Mouse (Mus musculus) heart, embryonic 15.5 days (tissue): ENCODE data around the gene Cdk5. TPM values are rescaled to one million over a fixed set of nuclear protein-coding genes. Genes with fewer than 3 reads are reported as not detected.
A peak's percentile ranks its signal among the peaks of the same experiment; 100 is the strongest.

Experiments
- ATAC-seq: fragments of 200-750 bp; cut with Nextera tagmentation; replicated peaks from 2 replicates; pipeline ENCODE4 v1.8.0; 2017; ENCODE audit warnings: low read depth, moderate TSS enrichment; ENCODE audit not compliant: insufficient number of reproducible peaks, insufficient read depth, low FRiP score
- H3K27ac ChIP-seq: fragments of 300-500 bp; sonication (generic); 2 replicates; pipeline ENCODE4 v1.5.1; 2015; ENCODE audit warnings: mild to moderate bottlenecking, inconsistent platforms
- H3K27me3 ChIP-seq: fragments of 300-500 bp; sonication (generic); 2 replicates; pipeline ENCODE4 v1.6.1; 2015; ENCODE audit warnings: inconsistent platforms
- H3K36me3 ChIP-seq: fragments of 300-500 bp; sonication (generic); 2 replicates; pipeline ENCODE4 v1.6.1; 2015; ENCODE audit warnings: mild to moderate bottlenecking, inconsistent platforms
- H3K4me1 ChIP-seq: fragments of 300-500 bp; sonication (generic); replicated peaks from 2 replicates; pipeline ENCODE4 v1.6.1; 2015; ENCODE audit warnings: inconsistent platforms
- H3K4me2 ChIP-seq: fragments of 300-500 bp; sonication (generic); 2 replicates; pipeline ENCODE4 v1.6.1; 2015; ENCODE audit warnings: inconsistent platforms, mild to moderate bottlenecking, moderate library complexity
- H3K4me3 ChIP-seq: fragments of 300-500 bp; sonication (generic); 2 replicates; pipeline ENCODE4 v1.5.1; 2015; ENCODE audit warnings: mild to moderate bottlenecking, inconsistent platforms
- H3K9ac ChIP-seq: fragments of 300-500 bp; sonication (generic); 2 replicates; pipeline ENCODE4 v1.6.1; 2015; ENCODE audit warnings: mild to moderate bottlenecking, inconsistent platforms
- H3K9me3 ChIP-seq: fragments of 300-500 bp; sonication (generic); replicated peaks from 2 replicates; pipeline ENCODE4 v1.6.1; 2016; ENCODE audit warnings: inconsistent platforms
- WGBS: fragments of 180-500 bp; shearing (Covaris S2); methylation state at CpG from one replicate; pipeline ENCODE4 v1.1.7; 2015; ENCODE audit warnings: mixed read lengths; 5-methylcytosine and 5-hydroxymethylcytosine counted together
- polyA plus RNA-seq: library from polyadenylated mRNA; unstranded; fragments of >200 nt; fragmentation: Nextera tagmentation; extraction: Ambion mirVana; gene quantifications from 2 replicates; pipeline ENCODE4 v1.2.1, GENCODE M21; 2015

Gene Cdk5
- polyA plus RNA-seq, 1 experiment from 2014 or later = 27.5 TPM

DNA sequence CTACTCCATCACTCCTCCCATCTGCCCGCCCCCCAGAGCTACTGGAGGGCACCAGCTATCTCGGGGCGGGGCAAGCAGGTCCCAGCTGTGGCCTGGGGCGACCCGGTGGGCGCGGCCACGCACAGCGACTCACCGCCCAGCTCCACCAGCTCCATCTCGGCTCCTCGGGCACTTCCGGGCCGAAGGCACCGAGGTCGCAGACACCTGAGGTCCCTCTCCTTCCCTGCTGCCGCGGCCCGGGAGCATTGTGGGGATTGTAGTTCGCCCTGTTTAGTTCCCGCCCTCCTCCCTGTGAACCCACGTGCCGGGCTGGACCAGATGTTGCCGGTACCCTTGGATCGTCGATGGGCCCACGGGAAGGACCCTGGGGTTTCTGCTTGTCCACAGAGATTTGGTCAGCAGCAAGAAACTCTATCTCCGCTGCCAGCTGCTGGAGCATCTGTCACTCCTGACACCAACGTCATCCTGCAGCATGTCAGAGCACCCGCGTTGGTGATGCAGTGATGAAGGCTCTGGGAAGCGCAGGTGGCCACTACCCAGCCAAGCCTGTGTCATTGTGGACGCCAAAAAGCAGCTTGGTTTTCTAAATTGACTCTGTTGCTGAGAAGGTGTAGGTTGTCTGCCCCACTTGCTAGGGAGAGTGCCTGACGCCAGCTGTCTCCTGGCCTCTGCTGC lies 24.4 kb upstream of the Cdk5 start, which contains the start of gene Tmub1:
TSS of gene Tmub1 (minus strand) at position 231 of the 675 bp plus-strand sequence.
- no peaks in the 10 kb centered on the region for H3K9me3 ChIP-seq
- peak; percentile 33 for ATAC-seq
- H3K27ac ChIP-seq = peak within 1 kb of the TSS; percentile 72
- H3K4me3 ChIP-seq = peak within 1 kb of the TSS; percentile 75
- 3% methylated on average over 34 of the region's 34 CpGs for WGBS
- H3K36me3 ChIP-seq = peaks cover 9% of the 10 kb centered on the region; the same call in 1 of the 2 replicates
- peak within 1 kb of the TSS; percentile 89 for H3K4me2 ChIP-seq
- peak within 1 kb of the TSS; percentile 70 for H3K9ac ChIP-seq
- H3K4me1 ChIP-seq = peaks cover 44% of the 10 kb centered on the region
- no peaks in the 10 kb centered on the region for H3K27me3 ChIP-seq

DNA sequence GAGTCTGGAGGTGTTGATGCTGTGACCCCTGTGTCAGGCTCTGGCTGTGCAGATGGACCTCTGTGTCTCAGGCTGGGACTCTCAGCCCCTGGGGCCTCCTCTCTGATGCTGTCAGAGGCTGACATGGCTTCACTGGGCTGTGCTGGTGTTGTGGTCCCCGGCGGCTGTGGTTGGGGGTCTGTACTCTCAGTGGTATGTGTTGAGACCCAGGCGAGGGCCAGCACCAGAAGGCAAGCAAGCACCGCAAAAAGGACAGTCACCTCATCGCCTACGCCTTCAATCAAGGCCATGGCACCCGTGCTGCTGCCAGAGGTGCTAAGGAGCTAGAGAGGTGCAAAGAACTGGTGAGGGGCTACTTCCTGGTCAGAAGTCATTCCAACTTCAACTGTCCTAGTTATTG lies 23.3 kb upstream of the Cdk5 start:
- 90% methylated on average over 7 of the region's 7 CpGs for WGBS
- no peak overlapping the region for H3K27ac ChIP-seq
- H3K27me3 ChIP-seq = no peaks in the 10 kb centered on the region
- H3K9me3 ChIP-seq = no peaks in the 10 kb centered on the region
- ATAC-seq = no peak
- peaks cover 47% of the 10 kb centered on the region for H3K4me1 ChIP-seq
- H3K4me3 ChIP-seq = peak overlapping the region; percentile 75; the same call in 1 of the 2 replicates
- H3K4me2 ChIP-seq = no peak overlapping the region; the same call in 1 of the 2 replicates
- no peak overlapping the region for H3K9ac ChIP-seq
- peaks cover 17% of the 10 kb centered on the region; the same call in 1 of the 2 replicates for H3K36me3 ChIP-seq

DNA sequence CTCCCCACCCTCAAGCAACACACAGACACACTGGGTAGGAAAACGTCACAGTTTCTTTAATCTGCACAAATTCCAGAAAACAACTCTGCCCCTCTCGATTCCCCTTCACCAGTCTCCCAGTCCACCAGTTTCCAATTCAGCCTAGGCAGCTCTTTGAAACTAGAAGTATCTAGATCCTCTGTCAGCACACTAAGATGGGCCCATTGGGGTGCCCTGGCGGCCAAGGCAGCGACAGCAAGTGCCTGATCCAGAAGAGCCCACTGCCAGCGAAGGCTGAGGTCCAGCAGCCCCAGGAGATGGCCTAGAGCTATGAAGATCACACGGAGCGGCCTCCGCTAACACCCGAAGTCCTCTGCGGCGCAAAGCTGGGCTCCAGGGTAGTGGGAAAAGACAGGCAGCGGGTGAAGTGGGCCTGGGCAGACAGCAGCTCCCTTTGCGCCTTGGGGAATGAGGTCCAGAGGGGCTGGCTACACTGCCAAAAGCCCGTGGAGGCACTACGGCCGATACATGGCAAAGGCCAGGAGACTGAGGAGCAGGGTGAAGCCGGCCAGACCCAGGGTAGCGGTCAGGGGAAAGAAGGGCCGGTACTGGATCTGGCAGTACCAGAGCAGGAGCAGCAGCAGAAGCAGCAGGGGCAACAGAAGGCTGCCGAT lies 22.2 kb upstream of the Cdk5 start:
- Histone ChIP-seq H3K27me3 (no peaks in the 10 kb centered on the region), H3K36me3 (peaks cover 27% of the 10 kb centered on the region; the same call in 1 of the 2 replicates), H3K9ac (peak overlapping the region; percentile 92; the same call in 1 of the 2 replicates), H3K9me3 (no peaks in the 10 kb centered on the region), H3K4me3 (peak overlapping the region; percentile 82), H3K27ac (peak overlapping the region; percentile 95), H3K4me2 (peak overlapping the region; percentile 86), H3K4me1 (peaks cover 42% of the 10 kb centered on the region)
- ATAC-seq = no peak
- WGBS = 53% methylated on average over 20 of the region's 20 CpGs

DNA sequence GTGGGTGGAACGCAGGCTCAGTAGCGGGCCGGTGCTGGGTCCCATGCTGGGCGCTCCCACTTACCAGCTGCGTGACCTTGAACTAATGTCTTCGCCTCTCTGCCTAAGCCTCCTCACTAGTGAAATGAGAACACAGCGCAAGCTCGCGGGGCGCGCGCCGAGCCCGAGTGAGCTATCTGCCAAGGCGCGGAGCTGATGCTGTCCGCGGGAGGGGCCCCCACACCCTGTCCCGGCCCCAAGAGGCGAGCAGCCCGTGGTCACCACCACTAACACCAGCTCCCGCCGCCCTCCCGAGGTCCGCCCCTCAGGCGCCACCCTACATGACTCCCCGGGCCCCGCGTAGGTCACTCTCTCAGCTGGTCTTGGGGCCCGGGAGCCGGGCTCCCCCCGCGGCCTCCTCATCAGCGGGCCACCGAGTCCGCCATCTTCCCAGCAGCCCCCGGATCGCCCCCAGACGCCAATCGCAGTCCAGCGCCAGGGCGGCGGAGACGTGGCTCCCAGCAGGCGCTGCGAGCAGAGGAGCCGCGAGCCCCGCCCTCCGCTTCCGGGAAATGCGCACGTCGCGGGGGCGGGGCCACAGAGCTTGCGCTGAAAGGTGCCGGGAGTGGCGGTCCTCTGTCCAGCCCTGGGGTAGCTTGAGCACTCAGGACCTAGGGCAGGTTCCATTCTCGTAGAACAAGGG lies 21.6 kb upstream of the Cdk5 start, which contains the start of gene Fastk:
TSS of gene Fastk (minus strand) at position 542 of the 682 bp plus-strand sequence.
- peak within 1 kb of the TSS; percentile 82 for H3K4me3 ChIP-seq
- no peaks in the 10 kb centered on the region for H3K9me3 ChIP-seq
- peak; percentile 85 for ATAC-seq
- peak within 1 kb of the TSS; percentile 92 for H3K9ac ChIP-seq
- H3K27ac ChIP-seq = peak within 1 kb of the TSS; percentile 95
- no peaks in the 10 kb centered on the region for H3K27me3 ChIP-seq
- peaks cover 42% of the 10 kb centered on the region for H3K4me1 ChIP-seq
- WGBS = under 1% methylated on average over 60 of the region's 60 CpGs
- peaks cover 30% of the 10 kb centered on the region; the same call in 1 of the 2 replicates for H3K36me3 ChIP-seq
- H3K4me2 ChIP-seq = peak within 1 kb of the TSS; percentile 86

DNA sequence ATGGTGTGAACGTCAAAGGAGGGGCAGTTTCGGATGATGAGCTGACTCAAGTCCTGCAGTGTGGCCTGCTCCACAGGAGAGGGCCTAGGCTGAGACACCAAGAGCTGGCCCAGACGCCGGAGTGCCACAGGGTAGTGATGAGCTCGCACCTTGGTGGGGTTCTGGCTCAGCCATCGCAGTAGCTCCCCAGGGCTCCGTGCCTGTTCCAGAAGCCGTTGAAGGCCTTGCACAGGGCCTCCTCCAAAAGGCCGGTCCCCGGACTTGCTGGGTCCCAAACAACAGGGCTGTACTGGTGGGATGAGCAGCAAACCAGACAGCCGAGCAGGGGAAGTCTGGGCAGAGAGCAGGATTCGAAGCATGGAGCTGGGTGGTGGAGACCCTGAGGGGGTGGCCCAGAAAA lies 20.6 kb upstream of the Cdk5 start:
- Histone ChIP-seq H3K9me3 (no peaks in the 10 kb centered on the region), H3K4me1 (peaks cover 42% of the 10 kb centered on the region), H3K9ac (peak overlapping the region; percentile 92), H3K27ac (peak overlapping the region; percentile 95), H3K4me2 (peak overlapping the region; percentile 86), H3K4me3 (peak overlapping the region; percentile 82), H3K27me3 (no peaks in the 10 kb centered on the region), H3K36me3 (peaks cover 39% of the 10 kb centered on the region)
- WGBS = 82% methylated on average over 12 of the region's 12 CpGs
- no peak for ATAC-seq

DNA sequence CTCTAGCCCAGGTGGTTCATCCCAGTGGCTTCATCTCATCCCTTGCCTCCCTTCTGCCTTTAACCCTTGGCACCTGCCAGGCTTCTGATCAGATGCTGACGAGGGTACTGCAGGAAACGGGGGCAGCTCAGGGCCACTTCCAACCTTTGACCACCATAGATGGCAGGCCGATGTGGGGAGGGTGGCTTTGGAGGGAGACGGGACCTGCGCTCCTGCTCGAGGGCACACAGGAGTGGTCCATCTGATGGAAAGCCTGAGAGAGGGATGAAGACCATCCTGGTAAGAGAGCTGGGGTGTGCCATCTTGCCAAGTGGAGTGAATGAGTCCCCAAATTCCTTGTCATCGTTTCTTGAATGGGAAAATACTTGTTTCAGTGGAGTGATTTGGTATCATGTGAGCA lies 19.9 kb upstream of the Cdk5 start:
- Histone ChIP-seq H3K4me2 (no peak overlapping the region), H3K9ac (no peak overlapping the region), H3K27ac (no peak overlapping the region), H3K4me1 (peaks cover 42% of the 10 kb centered on the region), H3K27me3 (no peaks in the 10 kb centered on the region), H3K36me3 (peaks cover 46% of the 10 kb centered on the region), H3K9me3 (no peaks in the 10 kb centered on the region), H3K4me3 (no peak overlapping the region)
- whole genome bisulfite sequencing = 87% methylated on average over 7 of the region's 7 CpGs
- ATAC-seq = no peak

DNA sequence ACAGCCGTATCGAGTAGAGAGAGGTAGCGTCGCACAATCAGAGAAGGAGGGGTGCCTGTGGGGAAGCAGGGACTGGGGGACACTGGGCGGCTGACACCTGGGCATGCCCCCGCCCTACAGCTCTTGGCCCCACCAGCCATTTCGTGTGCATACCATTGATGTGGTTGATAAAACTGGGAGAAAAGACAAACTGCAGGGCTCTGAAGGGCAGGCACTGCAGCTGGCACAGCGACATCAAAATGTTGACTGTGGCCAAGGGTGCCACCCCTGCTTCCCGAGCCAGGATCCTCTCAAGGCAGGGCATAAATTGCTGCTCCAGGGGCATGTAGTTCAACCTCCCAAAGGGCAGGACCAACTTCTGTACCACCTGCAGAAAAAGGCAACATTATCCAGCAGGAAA lies 18.7 kb upstream of the Cdk5 start:
- WGBS = 81% methylated on average over 9 of the region's 9 CpGs
- Histone ChIP-seq H3K27me3 (no peaks in the 10 kb centered on the region), H3K9ac (no peak overlapping the region), H3K36me3 (peaks cover 57% of the 10 kb centered on the region), H3K4me2 (no peak overlapping the region), H3K9me3 (no peaks in the 10 kb centered on the region), H3K27ac (no peak overlapping the region), H3K4me3 (no peak overlapping the region), H3K4me1 (peaks cover 31% of the 10 kb centered on the region)
- no peak for ATAC-seq

DNA sequence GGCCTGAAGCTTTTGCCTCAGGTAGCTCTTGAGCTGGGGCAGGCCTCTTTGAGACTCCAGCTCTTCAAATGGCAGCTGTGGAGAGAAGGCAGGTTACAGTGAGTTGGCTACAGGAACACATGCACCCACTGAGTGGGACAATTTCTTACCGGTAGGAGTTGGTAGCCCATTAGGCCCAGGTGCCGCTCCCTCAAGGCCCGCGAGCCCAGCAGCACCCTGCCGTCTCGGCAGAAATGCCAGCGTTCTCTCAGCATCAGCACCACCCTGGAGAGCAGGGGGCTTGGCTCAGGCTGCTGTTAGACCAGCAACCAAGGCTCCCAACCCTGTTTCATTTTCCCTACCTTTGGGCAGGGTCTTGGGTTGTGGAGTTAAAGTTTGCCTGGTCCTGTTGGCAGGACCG lies 17.9 kb upstream of the Cdk5 start:
- no peak overlapping the region for H3K27ac ChIP-seq
- no peak overlapping the region for H3K4me3 ChIP-seq
- no peak overlapping the region for H3K9ac ChIP-seq
- H3K4me2 ChIP-seq = no peak overlapping the region
- H3K4me1 ChIP-seq = peaks cover 27% of the 10 kb centered on the region
- H3K9me3 ChIP-seq = no peaks in the 10 kb centered on the region
- no peaks in the 10 kb centered on the region for H3K27me3 ChIP-seq
- 88% methylated on average over 8 of the region's 8 CpGs for WGBS
- no peak for ATAC-seq
- peaks cover 62% of the 10 kb centered on the region for H3K36me3 ChIP-seq

DNA sequence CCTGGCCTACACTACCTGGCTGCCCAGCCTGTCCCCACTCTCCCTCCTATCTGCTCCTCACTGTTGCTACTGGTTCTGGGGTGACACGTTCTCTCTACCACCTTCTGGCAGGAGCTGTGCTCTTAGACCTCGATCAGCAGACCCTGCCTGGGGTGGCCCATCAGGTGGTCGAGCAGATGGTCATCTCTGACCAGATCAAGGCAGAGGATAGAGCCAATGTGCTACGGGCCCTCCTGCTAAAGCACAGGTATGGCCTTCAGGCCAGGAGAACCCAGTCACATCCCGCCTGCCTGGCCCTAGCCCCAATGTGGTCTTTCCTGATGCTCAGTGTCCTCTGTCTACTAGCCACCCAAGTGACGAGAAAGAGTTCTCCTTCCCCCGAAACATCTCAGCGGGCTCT lies 10.7 kb upstream of the Cdk5 start:
- H3K27ac ChIP-seq = no peak overlapping the region
- no peaks in the 10 kb centered on the region for H3K27me3 ChIP-seq
- no peaks in the 10 kb centered on the region for H3K9me3 ChIP-seq
- H3K4me2 ChIP-seq = no peak overlapping the region
- H3K36me3 ChIP-seq = peaks cover 90% of the 10 kb centered on the region
- no peak overlapping the region for H3K9ac ChIP-seq
- H3K4me1 ChIP-seq = peaks cover 7% of the 10 kb centered on the region; the same call in 1 of the 2 replicates
- no peak overlapping the region for H3K4me3 ChIP-seq
- 84% methylated on average over 8 of the region's 8 CpGs for WGBS
- ATAC-seq = no peak

DNA sequence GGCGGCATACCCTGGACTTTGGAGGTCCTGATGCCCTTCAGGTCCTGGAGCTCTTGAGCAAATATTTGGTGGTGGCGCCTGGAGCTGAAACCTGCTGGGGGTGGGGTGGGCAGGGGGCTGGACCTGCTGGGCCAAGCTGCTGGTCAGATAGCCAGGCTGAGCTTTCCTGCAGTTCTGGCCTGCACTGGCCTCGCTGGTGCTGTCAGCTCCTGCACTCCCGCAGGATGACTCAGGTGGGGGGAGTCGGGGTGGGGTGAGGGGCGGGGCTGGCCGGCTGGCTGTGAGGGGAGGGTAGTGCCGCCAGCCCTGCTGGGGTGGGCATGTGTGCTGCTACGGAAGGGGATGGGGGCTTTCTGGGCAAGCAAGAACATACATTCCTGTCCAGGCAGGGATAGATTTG lies 5.3 kb upstream of the Cdk5 start:
- Histone ChIP-seq H3K27me3 (no peaks in the 10 kb centered on the region), H3K4me2 (0 out of 2 replicates have a peak overlapping the region, but pooled peaks have one; percentile 20), H3K27ac (no peak overlapping the region), H3K4me1 (peaks cover 45% of the 10 kb centered on the region), H3K36me3 (peaks cover 41% of the 10 kb centered on the region), H3K9ac (no peak overlapping the region), H3K9me3 (no peaks in the 10 kb centered on the region), H3K4me3 (no peak overlapping the region)
- WGBS = 19% methylated on average over 9 of the region's 9 CpGs
- ATAC-seq = no peak

DNA sequence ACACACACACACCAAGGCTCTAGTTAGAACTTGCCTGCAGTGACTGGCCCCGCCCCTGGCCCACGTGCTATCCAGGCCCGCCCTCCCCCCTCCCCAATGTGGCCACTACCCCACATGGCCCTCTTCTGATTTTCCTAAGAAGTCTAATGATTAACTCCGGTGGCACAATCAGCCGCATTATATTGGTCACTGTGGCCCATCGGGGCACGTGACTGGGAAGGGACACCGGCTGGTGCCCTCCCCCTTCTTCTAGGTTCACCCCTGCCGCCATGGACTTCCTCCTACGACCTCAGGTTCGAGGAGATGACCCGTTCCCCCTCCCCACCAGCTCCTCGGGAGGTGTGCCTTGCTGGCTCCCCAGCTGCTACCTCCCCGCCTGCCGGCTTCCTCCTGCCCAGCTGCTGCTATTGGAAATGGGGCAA lies 4.7 kb upstream of the Cdk5 start:
- ATAC-seq = no peak
- Histone ChIP-seq H3K27me3 (no peaks in the 10 kb centered on the region), H3K36me3 (peaks cover 36% of the 10 kb centered on the region), H3K27ac (no peak overlapping the region), H3K4me1 (peaks cover 43% of the 10 kb centered on the region), H3K4me2 (peak overlapping the region; percentile 20; the same call in 1 of the 2 replicates), H3K9me3 (no peaks in the 10 kb centered on the region), H3K4me3 (0 out of 2 replicates have a peak overlapping the region, but pooled peaks have one; percentile 7), H3K9ac (no peak overlapping the region)
- 17% methylated on average over 15 of the region's 15 CpGs for WGBS
